Mouse (Mus musculus) liver, embryonic 16.5 days (tissue): ENCODE measurements at regions not wholly inside any gene's neighbourhood (a gene's known extent, or its start where the extent isn't known, plus 50 kb on each side); places are given as distances from the start of the nearest gene placed in this dataset.

Experiments used
- ATAC-seq: fragments of 200-750 bp; cut with Nextera tagmentation; 2 replicates; pipeline ENCODE4 v1.8.0; 2017; ENCODE audit warnings: low read depth, mild to moderate bottlenecking, moderate number of reproducible peaks, moderate library complexity
- H3K27ac ChIP-seq: fragments of 300-500 bp; sonication (generic); 2 replicates; pipeline ENCODE4 v1.5.1; 2014; ENCODE audit warnings: mild to moderate bottlenecking, low read length
- H3K27me3 ChIP-seq: fragments of 300-500 bp; sonication (generic); 2 replicates; pipeline ENCODE4 v1.6.1; 2014; ENCODE audit warnings: low read depth, low read length, mixed read lengths; ENCODE audit not compliant: control insufficient read depth, insufficient read depth
- H3K36me3 ChIP-seq: fragments of 300-500 bp; sonication (generic); 2 replicates; pipeline ENCODE4 v1.6.1; 2014; ENCODE audit warnings: mild to moderate bottlenecking; ENCODE audit not compliant: control insufficient read depth, insufficient read depth
- H3K4me1 ChIP-seq: fragments of 300-500 bp; sonication (generic); 2 replicates; pipeline ENCODE4 v1.6.1; 2014; ENCODE audit warnings: low read depth, low read length, mixed read lengths; ENCODE audit not compliant: control insufficient read depth
- H3K4me2 ChIP-seq: fragments of 300-500 bp; sonication (generic); 2 replicates; pipeline ENCODE4 v1.6.1; 2014; ENCODE audit warnings: low read depth, low read length, mixed read lengths
- H3K4me3 ChIP-seq: fragments of 300-500 bp; sonication (generic); 2 replicates; pipeline ENCODE4 v1.5.1; 2014; ENCODE audit warnings: low read depth, mild to moderate bottlenecking, low read length
- H3K9ac ChIP-seq: fragments of 300-500 bp; sonication (generic); 2 replicates; pipeline ENCODE4 v1.6.1; 2014; ENCODE audit warnings: low read depth, low read length
- H3K9me3 ChIP-seq: fragments of 300-500 bp; sonication (generic); replicated peaks from 2 replicates; pipeline ENCODE4 v1.6.1; 2016; ENCODE audit warnings: low read length; ENCODE audit not compliant: control insufficient read depth
- WGBS: fragments of 180-500 bp; shearing (Covaris S2); extraction: QIAGEN DNeasy Blood & Tissue Kit; methylation state at CpG from one replicate; pipeline ENCODE4 v1.1.7; 2014; ENCODE audit not compliant: insufficient replicate concordance; 5-methylcytosine and 5-hydroxymethylcytosine counted together

GRCm38 (mm10) chr16:29147766-29148165 is 61.7 kb upstream of the Hrasls start:
- ATAC-seq: no peak
- H3K9me3 ChIP-seq: no peaks in the 10 kb centered on the region
- H3K9ac ChIP-seq: no peak overlapping the region
- no peak overlapping the region for H3K4me2 ChIP-seq
- H3K27ac ChIP-seq: no peak overlapping the region
- WGBS: 63% methylated on average over 1 of the region's 1 CpGs
- no peaks in the 10 kb centered on the region for H3K36me3 ChIP-seq
- H3K4me1 ChIP-seq: no peaks in the 10 kb centered on the region
- no peaks in the 10 kb centered on the region for H3K27me3 ChIP-seq
- H3K4me3 ChIP-seq: no peak overlapping the region

DNA sequence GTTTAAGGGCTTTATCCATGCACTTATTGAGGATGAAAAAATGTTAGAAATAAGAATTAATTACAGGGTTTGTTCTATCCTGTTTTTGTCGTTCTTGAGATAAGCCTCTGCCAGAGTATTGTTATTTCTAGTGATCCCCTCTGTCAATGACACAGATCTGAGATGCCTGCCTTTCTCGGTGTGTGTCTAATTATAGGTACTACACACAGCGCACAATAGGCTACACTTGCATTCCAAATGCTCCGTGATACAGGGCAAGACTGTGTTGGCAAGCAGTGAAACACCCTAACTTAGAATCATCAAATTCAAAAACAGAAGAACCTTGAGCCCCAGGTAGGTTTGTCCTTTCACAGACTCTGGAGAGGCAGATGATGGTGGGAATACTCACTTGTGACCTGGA is 90.3 kb upstream of the Hrasls start:
- Histone ChIP-seq H3K9me3 (no peaks in the 10 kb centered on the region), H3K4me2 (no peak overlapping the region), H3K4me3 (no peak overlapping the region), H3K27ac (no peak overlapping the region), H3K27me3 (no peaks in the 10 kb centered on the region), H3K9ac (no peak overlapping the region), H3K36me3 (no peaks in the 10 kb centered on the region), H3K4me1 (no peaks in the 10 kb centered on the region)
- ATAC-seq: no peak
- WGBS: 64% methylated on average over 4 of the region's 4 CpGs

DNA sequence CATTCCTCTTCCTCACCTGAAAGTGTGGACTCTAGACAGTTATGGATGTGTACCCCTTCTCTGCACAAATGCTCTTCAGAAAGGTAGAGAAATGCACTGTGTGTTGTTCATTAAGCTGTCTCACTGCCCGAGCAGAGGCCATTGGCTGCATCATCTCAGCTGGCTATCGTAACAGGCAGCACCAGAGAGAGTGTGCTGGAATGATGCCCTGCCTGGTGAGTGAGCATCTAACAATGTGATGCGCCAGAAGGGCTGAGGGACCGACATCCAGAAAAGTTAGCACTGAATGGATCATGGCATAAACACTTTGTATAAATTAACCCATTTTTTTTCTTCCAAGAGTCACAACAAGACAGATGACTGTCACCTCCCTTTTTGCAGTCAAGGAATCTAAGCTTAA is 112.7 kb upstream of the Hrasls start:
- Histone ChIP-seq H3K27ac (no peak overlapping the region), H3K27me3 (no peaks in the 10 kb centered on the region)
- 59% methylated on average over 4 of the region's 4 CpGs for WGBS

GRCm38 (mm10) chr16:29065961-29066360 is 136.5 kb upstream of the Mb21d2 start:
- no peak for ATAC-seq
- Histone ChIP-seq H3K4me1 (no peaks in the 10 kb centered on the region), H3K36me3 (no peaks in the 10 kb centered on the region), H3K9me3 (no peaks in the 10 kb centered on the region), H3K4me2 (no peak overlapping the region), H3K4me3 (no peak overlapping the region), H3K27me3 (no peaks in the 10 kb centered on the region), H3K9ac (no peak overlapping the region), H3K27ac (no peak overlapping the region)
- WGBS: 66% methylated on average over 3 of the region's 3 CpGs

More for the DNA sequence above, 112.7 kb upstream of the Hrasls start:
- Histone ChIP-seq H3K36me3 (no peaks in the 10 kb centered on the region), H3K4me2 (no peak overlapping the region), H3K9me3 (no peaks in the 10 kb centered on the region), H3K4me3 (no peak overlapping the region), H3K4me1 (no peaks in the 10 kb centered on the region), H3K9ac (no peak overlapping the region)
- ATAC-seq: no peak

DNA sequence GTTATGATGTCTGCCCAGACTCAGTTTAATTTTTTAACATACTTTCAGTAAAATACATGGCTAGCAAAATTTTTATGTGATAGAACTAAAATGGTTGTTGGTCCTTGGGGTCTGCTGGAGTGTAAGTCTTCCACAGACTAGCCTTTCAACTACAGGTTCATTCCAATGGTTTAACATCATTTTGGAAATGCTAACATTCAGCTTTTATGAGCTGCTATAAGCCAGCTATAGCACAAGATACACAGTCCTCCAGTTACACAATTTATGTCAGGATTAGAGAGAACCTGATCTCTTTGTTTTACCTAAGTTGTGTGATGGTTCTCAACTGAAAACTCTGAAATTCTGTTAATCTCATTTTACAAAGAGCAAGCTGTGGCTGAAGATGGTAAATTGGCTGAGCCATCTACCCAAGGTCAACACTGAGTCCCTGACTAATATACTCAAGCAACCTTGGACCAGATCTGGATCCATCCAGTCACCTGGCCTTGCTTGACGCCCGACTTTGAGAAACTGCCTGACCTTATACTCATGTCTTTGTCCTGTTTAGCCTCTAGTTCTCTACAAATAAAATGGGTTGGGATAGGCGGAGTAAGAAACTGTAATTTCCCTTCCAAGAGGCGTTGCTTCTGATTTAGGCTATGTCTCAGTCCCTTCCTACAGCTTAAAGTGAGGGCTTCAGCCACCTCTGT is 135.8 kb upstream of the Mb21d2 start:
- WGBS: 53% methylated on average over 4 of the region's 4 CpGs
- no peak overlapping the region for H3K9ac ChIP-seq
- no peak overlapping the region for H3K27ac ChIP-seq
- H3K9me3 ChIP-seq: no peaks in the 10 kb centered on the region
- no peak for ATAC-seq
- no peaks in the 10 kb centered on the region for H3K27me3 ChIP-seq
- no peak overlapping the region for H3K4me3 ChIP-seq
- H3K4me1 ChIP-seq: no peaks in the 10 kb centered on the region
- H3K4me2 ChIP-seq: no peak overlapping the region
- no peaks in the 10 kb centered on the region for H3K36me3 ChIP-seq

DNA sequence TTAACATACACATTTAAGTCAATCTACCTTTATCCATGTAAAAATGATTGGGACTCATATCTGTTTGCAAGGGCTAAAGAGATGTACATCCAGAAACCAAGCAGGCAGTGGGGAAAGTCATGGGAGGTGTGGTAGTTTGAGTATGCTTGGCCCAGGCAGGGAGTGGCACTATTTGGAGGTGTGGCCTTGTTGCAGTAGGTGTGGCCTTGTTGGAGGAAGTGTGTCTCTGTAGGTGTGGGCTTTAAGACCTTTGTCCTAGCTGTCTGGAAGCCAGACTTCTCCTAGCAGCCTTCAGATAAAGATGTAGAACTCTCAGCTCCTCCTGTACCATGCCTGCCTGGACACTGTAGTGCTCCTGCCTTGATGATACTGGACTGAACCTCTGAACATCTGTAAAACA is 133.9 kb upstream of the Mb21d2 start:
- no peak for ATAC-seq
- no peak overlapping the region for H3K4me3 ChIP-seq
- H3K9ac ChIP-seq: no peak overlapping the region
- no peaks in the 10 kb centered on the region for H3K36me3 ChIP-seq
- no peaks in the 10 kb centered on the region for H3K27me3 ChIP-seq
- H3K4me1 ChIP-seq: no peaks in the 10 kb centered on the region
- H3K27ac ChIP-seq: no peak overlapping the region
- H3K4me2 ChIP-seq: no peak overlapping the region
- no peaks in the 10 kb centered on the region for H3K9me3 ChIP-seq

- Histone ChIP-seq H3K27ac (no peak overlapping the region), H3K27me3 (no peaks in the 10 kb centered on the region), H3K4me2 (no peak overlapping the region), H3K4me1 (no peaks in the 10 kb centered on the region), H3K9me3 (no peaks in the 10 kb centered on the region), H3K4me3 (no peak overlapping the region), H3K9ac (no peak overlapping the region), H3K36me3 (no peaks in the 10 kb centered on the region)
- no peak for ATAC-seq
- 63% methylated on average over 5 of the region's 5 CpGs for WGBS
These were observed 127.6 kb upstream of the Mb21d2 start for GRCm38 (mm10) chr16:29057076-29057475.

GRCm38 (mm10) chr16:29054423-29054822 is 125.0 kb upstream of the Mb21d2 start:
- no peaks in the 10 kb centered on the region for H3K9me3 ChIP-seq
- no peaks in the 10 kb centered on the region for H3K4me1 ChIP-seq
- no peak overlapping the region for H3K9ac ChIP-seq
- WGBS: 48% methylated on average over 8 of the region's 8 CpGs
- H3K36me3 ChIP-seq: no peaks in the 10 kb centered on the region
- no peak overlapping the region for H3K4me3 ChIP-seq
- no peak for ATAC-seq
- no peak overlapping the region for H3K4me2 ChIP-seq
- H3K27ac ChIP-seq: no peak overlapping the region
- no peaks in the 10 kb centered on the region for H3K27me3 ChIP-seq

DNA sequence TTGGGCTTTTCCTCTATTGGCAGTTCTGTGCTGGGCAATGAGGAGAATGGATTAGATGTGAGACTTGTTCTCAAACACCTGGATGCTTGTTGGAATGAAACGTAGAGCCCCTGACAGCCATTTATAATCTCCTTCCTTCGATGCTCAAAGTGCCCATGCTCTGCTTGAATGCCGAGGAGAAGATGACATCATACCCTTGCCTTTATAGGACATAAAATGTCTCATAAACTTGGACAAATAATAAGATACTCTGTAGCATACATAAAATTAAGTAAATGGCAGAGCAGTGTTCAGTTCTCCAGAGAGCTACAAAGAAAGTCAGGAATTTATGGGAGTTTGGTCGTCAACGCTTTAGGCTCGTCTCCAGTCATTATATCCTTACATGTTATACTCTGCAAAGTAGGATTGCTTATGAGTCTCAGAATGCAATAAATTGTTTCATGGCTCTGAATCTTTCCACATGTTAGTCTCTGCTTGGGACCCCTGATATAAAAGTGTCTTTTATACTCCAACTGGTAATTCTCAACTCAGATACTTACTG is 117.0 kb upstream of the Mb21d2 start:
- no peaks in the 10 kb centered on the region for H3K4me1 ChIP-seq
- no peaks in the 10 kb centered on the region for H3K36me3 ChIP-seq
- no peaks in the 10 kb centered on the region for H3K9me3 ChIP-seq
- H3K4me3 ChIP-seq: no peak overlapping the region
- ATAC-seq: no peak
- 66% methylated on average over 6 of the region's 6 CpGs for WGBS
- no peak overlapping the region for H3K4me2 ChIP-seq
- no peak overlapping the region for H3K27ac ChIP-seq
- H3K27me3 ChIP-seq: no peaks in the 10 kb centered on the region
- no peak overlapping the region for H3K9ac ChIP-seq
